Mouse (Mus musculus) erythroblast, embryonic 14.5 days (primary cell): ENCODE results near the gene Eif2s2. TPM values are rescaled to one million over a fixed set of nuclear protein-coding genes. Genes with fewer than 3 reads are reported as not detected.
"Not testable (repeated sequence)": the region's sequence is repeated elsewhere in the genome, so short reads cannot be mapped to it uniquely, and the experiment has no call there.

Experiments
- H3K27me3 ChIP-seq: 2 replicates; pipeline ENCODE4 v1.6.1; 2012; ENCODE audit warnings: inconsistent platforms; ENCODE audit not compliant: control insufficient read depth
- H3K36me3 ChIP-seq: 2 replicates; pipeline ENCODE4 v1.6.1; 2012; ENCODE audit warnings: mild to moderate bottlenecking, inconsistent platforms; ENCODE audit not compliant: control insufficient read depth
- H3K4me1 ChIP-seq: 2 replicates; pipeline ENCODE4 v1.6.1; 2012; ENCODE audit warnings: inconsistent platforms; ENCODE audit not compliant: control insufficient read depth
- H3K4me3 ChIP-seq: replicated peaks from 2 replicates; pipeline ENCODE3; 2012; ENCODE audit warnings: moderate library complexity, mild to moderate bottlenecking, inconsistent platforms
- H3K9me3 ChIP-seq: 2 replicates; pipeline ENCODE4 v1.6.1; 2012; ENCODE audit warnings: low read length, inconsistent platforms, mixed read lengths; ENCODE audit not compliant: control insufficient read depth
- GATA1 ChIP-seq: IDR thresholded peaks from 2 replicates; pipeline ENCODE4 v1.6.1; 2012; ENCODE audit warnings: low read length, inconsistent platforms, mixed read lengths
- TAL1 ChIP-seq: IDR thresholded peaks from 3 replicates; pipeline ENCODE4 v1.6.1; 2012; ENCODE audit warnings: low read length, inconsistent platforms, mixed read lengths
- polyA plus RNA-seq: library from polyadenylated mRNA; stranded (reverse); fragments of >175 nt; gene quantifications from 2 replicates; pipeline ENCODE4 v1.2.3, GENCODE M21; 2012

The Eif2s2 gene
- 2.6 and 3.2 TPM in 2 replicates for polyA plus RNA-seq

DNA sequence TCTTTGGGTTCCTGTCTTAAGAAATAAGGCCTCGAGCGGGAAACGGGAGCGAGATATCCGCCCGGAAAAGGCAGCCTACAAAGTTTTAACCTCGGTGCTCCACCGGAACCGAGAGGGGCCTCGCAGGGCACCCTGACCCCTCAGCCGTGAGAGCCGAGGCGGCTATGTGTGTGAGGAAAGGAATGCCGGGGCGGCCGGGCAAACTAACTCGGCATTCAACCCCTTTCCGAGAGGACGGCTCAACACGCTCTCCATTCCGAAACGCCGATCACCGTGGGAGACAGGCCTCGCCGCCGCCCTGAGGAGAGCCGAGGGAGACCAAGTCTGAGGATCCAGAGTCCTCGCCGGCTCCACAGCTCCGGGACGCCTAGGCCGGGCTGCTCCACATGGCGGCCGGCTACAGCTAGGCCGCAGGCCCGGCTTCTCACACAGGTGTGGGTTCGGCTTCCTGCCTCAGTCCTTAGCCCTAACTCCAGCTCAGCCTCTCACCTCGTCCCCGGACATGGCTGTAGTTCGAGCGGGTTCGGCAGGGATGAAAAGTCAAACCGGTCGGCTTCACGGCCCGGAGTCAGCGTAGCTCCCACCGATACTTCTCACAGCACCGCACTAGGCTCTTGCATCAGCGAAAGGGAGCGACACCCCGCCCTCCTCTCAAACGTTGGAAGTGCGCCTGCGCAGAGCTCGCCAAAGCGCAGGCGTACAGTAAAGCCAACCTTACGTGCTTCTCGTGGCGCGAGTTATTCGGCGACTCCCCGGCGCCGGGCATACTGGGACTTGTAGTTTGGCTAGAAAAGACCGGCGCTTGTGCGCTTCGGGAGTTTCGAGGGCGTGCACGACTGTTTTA lies at the start of gene Eif2s2:
TSS of gene Eif2s2 (minus strand) at position 735 of the 844 bp plus-strand sequence.
- Histone ChIP-seq H3K4me3 (peak within 1 kb of the TSS; percentile 90), H3K4me1 (peaks cover 32% of the 10 kb centered on the region), H3K9me3 (no peaks in the 10 kb centered on the region), H3K36me3 (peaks cover 34% of the 10 kb centered on the region), H3K27me3 (peaks cover 6% of the 10 kb centered on the region; the same call in 1 of the 2 replicates)
- TF ChIP-seq TAL1 (no peak), GATA1 (no peak)

DNA sequence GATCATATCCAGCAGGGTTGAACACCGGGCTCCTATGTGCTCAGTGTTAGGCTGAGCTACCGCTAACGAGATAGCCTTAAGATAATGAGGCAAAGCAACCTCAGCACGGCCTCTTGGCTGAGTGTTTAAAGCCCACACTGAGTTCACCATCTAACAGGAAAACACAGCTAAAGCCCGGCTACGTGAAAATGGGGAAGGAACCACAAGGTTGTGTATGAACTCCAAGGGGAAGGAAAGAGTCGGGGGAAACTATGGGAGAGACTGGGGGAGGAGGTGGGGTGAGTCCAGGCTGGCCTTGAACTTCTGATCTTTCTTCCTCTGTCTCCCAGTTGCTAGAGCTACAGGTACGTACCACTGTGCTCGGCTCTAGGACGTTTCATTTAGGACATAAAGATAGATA lies 49.2 kb upstream of the Eif2s2 start:
- no peaks in the 10 kb centered on the region for H3K4me1 ChIP-seq
- H3K36me3 ChIP-seq: no peaks in the 10 kb centered on the region
- H3K4me3 ChIP-seq: no peak overlapping the region
- no peaks in the 10 kb centered on the region for H3K27me3 ChIP-seq
- TF ChIP-seq TAL1 (no peak), GATA1 (no peak)
- no peaks in the 10 kb centered on the region for H3K9me3 ChIP-seq

DNA sequence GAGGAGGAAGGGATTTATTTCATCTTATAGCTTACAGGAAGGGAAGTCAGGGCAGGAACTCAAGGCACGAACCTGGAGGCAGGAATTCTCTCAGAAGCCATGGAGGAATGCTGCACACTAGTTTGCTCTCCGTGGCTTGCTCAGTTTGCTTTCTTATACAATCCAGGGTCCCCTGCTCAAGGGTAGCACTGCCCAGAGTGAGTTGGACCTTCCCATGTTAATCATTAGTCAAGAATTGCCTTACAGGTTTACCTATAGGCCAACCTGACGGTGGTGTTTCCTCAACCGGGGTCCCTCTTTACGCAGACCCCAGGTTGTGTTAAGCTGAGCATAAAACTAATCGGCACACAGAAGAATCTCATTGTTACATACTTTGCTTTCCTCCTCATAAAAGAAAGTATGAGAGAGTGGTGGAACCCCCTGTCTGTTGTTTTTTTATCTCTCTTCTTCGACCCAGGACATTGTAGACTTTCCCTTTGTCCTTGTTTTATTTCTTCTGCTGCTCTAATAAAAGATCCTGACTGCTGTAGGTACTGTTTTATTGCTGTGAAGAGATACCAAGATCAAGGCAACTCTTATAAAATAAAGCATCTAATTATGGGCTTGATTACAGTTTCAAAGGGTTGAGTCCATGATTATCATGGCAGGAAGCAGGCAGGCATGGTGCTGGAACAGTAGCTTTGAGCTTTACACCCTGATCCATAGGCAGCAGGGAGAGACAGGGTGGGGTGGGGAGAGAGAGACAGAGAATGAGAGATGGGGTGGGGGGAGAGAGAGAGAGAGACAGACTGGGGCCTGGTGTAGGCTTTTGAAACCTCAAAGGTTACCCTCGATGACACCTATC lies 45.0 kb upstream of the Eif2s2 start:
- Histone ChIP-seq H3K9me3 (no peaks in the 10 kb centered on the region), H3K36me3 (no peaks in the 10 kb centered on the region), H3K4me1 (no peaks in the 10 kb centered on the region), H3K27me3 (no peaks in the 10 kb centered on the region), H3K4me3 (no peak overlapping the region)
- TF ChIP-seq GATA1: no peak
- no peak for TF ChIP-seq TAL1

DNA sequence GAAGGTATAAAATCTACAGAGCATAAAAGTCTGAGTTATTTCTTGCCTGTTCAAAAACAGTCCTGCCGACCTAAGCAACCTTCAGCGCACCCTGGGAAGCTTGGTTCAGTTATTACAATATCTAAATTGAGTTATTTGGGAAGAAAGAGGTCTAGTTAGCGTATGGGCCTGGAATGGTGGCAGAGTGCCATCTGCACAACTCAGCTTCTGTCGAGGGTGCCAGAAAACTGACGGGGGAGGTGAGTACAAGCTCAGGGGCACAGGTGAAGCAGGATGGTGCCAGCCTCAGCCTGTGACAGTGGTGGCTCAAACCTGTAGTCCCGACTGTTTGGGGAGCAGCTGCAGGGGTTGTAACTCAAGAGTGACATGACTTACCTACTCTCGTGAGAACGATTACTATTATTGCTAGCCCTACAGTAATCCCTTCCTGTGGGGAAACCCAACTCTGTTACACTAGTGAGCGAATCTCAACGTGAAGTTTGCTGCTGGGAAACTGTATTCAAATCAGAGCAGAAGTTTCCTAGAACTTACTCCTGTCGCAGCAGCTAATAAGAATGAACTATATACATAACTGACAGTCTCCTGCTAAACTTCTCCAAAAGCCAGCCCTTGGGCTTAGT lies 43.9 kb upstream of the Eif2s2 start:
- H3K36me3 ChIP-seq: no peaks in the 10 kb centered on the region
- no peaks in the 10 kb centered on the region for H3K9me3 ChIP-seq
- TF ChIP-seq TAL1: no peak
- TF ChIP-seq GATA1: no peak
- no peaks in the 10 kb centered on the region for H3K27me3 ChIP-seq
- H3K4me1 ChIP-seq: no peaks in the 10 kb centered on the region
- no peak overlapping the region for H3K4me3 ChIP-seq

DNA sequence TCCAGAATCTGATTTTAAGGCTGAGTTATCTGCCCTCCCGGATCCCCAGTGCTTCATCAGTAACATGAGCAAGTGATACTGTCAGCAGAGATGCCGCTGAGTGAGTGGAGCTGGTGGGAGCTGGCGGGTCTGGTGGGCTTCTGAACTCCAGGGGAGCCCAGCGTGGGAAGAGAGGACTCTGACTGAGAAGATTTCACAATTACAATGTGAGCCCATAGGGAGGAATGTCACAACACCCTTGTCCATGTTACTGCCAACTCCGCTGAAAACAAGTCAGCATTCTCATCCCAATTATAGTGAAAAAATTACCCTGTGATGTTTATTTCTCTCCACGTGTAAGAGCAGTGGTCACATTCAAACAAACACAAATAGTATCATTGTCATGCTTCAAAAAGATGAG lies 43.4 kb upstream of the Eif2s2 start:
- TF ChIP-seq GATA1: no peak
- TF ChIP-seq TAL1: no peak
- no peak overlapping the region for H3K4me3 ChIP-seq
- no peaks in the 10 kb centered on the region for H3K27me3 ChIP-seq
- H3K4me1 ChIP-seq: no peaks in the 10 kb centered on the region
- H3K36me3 ChIP-seq: no peaks in the 10 kb centered on the region
- no peaks in the 10 kb centered on the region for H3K9me3 ChIP-seq

DNA sequence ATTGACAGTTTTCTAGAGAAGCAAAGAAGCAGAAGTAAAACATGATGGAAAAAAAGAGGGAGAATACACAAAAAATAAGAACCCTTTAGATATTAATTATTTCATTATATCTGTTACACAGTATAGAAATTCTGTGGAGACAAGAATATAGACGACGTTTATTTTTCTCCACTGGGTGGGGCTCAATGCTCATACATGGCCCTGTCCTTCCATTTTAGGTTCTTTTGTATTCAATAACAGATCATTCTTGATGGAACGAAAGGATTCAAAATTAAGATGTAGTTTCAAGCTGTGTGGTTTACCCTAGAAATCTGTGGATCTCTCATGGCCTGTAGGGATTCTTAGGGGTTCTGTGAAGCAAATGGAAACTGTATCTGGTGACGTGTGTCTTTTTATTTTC lies 41.1 kb upstream of the Eif2s2 start:
- TF ChIP-seq GATA1: no peak
- TF ChIP-seq TAL1: no peak
- H3K36me3 ChIP-seq: no peaks in the 10 kb centered on the region
- no peaks in the 10 kb centered on the region for H3K9me3 ChIP-seq
- no peak overlapping the region for H3K4me3 ChIP-seq
- no peaks in the 10 kb centered on the region for H3K4me1 ChIP-seq
- H3K27me3 ChIP-seq: no peaks in the 10 kb centered on the region

DNA sequence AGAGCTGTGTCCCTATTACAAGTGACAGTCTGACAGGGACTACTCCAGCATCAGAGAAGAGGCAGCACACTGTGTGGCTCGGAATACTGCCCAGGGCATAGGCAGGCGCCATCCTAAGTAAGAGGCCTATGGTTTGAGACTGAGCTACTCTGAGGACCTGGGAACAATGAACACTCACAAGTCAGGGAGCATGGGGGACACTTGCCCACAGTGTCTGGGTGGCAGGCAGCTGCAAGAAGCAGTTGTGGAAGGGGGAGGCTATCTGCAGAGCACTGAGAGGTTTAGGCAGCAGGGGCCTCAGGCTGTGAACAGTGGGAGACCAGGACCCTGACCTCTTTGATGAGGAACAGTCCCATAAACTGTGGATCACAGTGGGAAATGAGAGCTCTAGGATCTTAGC lies 35.6 kb upstream of the Eif2s2 start:
- TF ChIP-seq TAL1 (no peak), GATA1 (no peak)
- Histone ChIP-seq H3K27me3 (no peaks in the 10 kb centered on the region), H3K4me1 (no peaks in the 10 kb centered on the region), H3K4me3 (no peak overlapping the region), H3K36me3 (no peaks in the 10 kb centered on the region), H3K9me3 (no peaks in the 10 kb centered on the region)

DNA sequence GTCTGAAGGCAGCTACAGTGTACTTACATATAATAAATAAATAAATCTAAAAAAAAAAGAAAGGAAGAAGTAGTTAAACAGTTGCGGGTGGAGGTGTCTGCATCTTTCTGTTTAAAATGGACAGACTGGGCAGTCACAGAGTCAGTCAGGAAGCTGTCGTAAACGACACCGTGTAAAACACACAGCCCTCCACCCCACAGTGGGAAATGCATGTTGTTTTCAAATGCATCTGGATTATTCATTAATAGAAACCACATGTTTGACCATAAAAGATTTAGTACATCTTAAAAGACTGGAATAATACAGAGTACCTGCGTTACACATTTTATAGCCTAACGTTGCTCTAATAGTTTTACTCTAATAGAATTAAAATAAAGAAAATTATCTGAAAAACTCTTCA lies 34.1 kb upstream of the Eif2s2 start:
- TF ChIP-seq GATA1: no peak
- no peak for TF ChIP-seq TAL1
- Histone ChIP-seq H3K4me1 (no peaks in the 10 kb centered on the region), H3K9me3 (no peaks in the 10 kb centered on the region), H3K36me3 (no peaks in the 10 kb centered on the region), H3K27me3 (no peaks in the 10 kb centered on the region), H3K4me3 (no peak overlapping the region)

DNA sequence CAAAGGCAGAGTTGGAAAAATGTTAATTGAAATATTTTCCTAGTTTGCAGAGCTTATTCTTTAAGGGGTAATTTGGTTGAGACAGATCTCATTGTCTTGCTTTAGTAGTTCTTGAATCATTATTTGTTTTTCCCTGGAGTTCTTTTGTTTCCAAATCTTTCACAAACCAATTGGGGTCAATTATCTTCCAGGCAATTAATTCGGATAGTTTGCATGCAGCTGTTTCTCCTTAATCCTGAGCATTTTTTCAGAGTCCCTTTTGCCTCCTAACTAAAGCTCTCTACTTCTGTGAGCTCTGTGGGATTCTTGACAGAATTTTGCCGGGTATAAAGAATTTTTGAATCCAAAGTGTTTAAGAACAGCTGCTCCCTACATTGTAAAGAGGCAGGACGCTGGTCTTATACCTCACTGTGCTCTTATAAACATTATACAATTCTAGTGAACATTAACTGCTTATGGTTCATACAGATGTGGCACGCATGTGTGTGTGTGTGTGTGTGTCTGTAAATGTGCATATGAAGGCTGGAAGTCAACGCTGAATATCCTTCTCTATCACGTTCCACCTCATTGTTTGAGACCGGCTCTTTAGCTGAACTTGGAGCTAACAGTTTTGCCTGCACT lies 32.8 kb upstream of the Eif2s2 start:
- Histone ChIP-seq H3K9me3 (no peaks in the 10 kb centered on the region), H3K27me3 (no peaks in the 10 kb centered on the region), H3K4me3 (no peak overlapping the region), H3K4me1 (no peaks in the 10 kb centered on the region), H3K36me3 (no peaks in the 10 kb centered on the region)
- TF ChIP-seq GATA1 (no peak), TAL1 (no peak)

DNA sequence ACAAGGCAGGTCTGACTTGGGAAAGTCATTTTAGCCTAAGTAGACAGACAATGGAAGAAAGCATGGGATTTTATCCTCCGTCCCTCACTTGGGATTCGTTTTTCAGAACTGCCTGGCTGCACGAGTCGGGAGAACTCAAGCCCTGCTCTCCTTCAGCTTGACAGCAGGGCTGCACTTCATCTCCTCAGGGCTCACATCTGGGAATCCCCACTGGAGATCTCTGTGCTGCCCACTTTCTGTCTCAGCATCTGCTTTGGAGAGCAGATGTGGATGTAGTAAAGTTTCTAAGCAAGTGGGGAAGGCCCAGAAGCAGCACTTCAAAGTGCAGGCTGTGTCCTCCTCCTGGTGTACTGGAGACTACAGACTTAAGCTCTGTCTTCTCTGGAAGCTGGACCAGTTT lies 29.4 kb upstream of the Eif2s2 start:
- not testable (repeated sequence) for H3K9me3 ChIP-seq, H3K36me3 ChIP-seq, H3K4me1 ChIP-seq

More for the DNA sequence above, 29.4 kb upstream of the Eif2s2 start:
- H3K4me3 ChIP-seq, H3K27me3 ChIP-seq: not testable (repeated sequence)
